Mouse (Mus musculus): Measurements from ENCODE around the gene Slc39a8. TPM values are rescaled to one million over a fixed set of nuclear protein-coding genes. Genes with fewer than 3 reads are reported as not detected.

The Slc39a8 gene
- polyA plus RNA-seq, 1 experiment from 2014 or later, result 17.8 TPM

DNA sequence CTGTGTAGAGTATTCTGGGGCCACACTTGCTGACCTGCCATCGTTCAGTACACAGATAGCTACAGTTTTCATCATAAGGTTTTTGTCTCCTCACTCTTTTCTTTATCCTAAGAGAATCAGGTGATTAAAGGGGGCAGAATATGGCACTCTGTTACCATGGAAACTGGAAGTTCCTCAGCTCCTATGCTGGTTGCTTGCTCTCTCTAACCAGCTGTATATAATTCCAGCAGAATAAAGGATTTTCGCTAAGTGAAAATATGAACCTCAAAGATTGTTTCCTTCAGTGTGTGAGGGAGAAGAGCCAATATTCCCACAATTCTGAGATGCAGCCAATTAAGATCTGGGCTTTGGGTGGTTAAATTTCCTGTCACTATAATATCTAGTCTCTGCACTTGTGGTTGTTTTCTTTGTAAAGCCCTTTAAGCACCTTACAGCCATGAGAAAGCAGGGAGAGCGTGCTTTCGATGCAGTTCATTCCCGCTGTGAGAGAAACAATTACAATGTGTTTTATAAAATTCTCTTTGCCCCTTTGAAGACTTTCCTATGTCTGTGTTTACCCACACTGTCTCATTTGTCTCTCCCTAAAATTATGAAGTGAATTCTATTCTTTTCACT lies 93.6 kb downstream of the Slc39a8 start:
- Histone ChIP-seq H3K4me2 (ENCODE audit: low read length) (no peak overlapping the region), H3K4me3 (ENCODE audit: control insufficient read depth in 1 of 2, insufficient read depth in 1 of 2, low read depth in 1 of 2, low read length in 2 of 2) (no peak overlapping the region), H3K9ac (ENCODE audit: low read length) (no peak overlapping the region), H3K27ac (replicated peaks in 1 of 2; ENCODE audit: control insufficient read depth in 1 of 2, insufficient read depth in 1 of 2, low read depth in 2 of 2, low read length in 2 of 2) (no peak overlapping the region), H3K27me3 (ENCODE audit: control insufficient read depth, insufficient read depth, low read length) (no peaks in the 10 kb centered on the region), H3K9me3 (ENCODE audit: control insufficient read depth, low read length) (no peaks in the 10 kb centered on the region), H3K4me1 (ENCODE audit: control insufficient read depth in 2 of 2, insufficient read depth in 2 of 2, low read length in 2 of 2) (no peaks in the 10 kb centered on the region), H3K36me3 (ENCODE audit: control insufficient read depth, insufficient read depth, low read length) (no peaks in the 10 kb centered on the region)
- WGBS, result 82% methylated on average over 5 of the region's 5 CpGs
- ATAC-seq (ENCODE audit: insufficient number of reproducible peaks, insufficient read depth, low FRiP score, low read depth), result no peak

GRCm38 (mm10) chr3:135919305-135919704 lies 94.2 kb downstream of the Slc39a8 start:
- Histone ChIP-seq H3K4me1 (ENCODE audit: control insufficient read depth in 2 of 2, insufficient read depth in 2 of 2, low read length in 2 of 2) (no peaks in the 10 kb centered on the region), H3K36me3 (ENCODE audit: control insufficient read depth, insufficient read depth, low read length) (no peaks in the 10 kb centered on the region), H3K4me2 (ENCODE audit: low read length) (no peak overlapping the region), H3K9me3 (ENCODE audit: control insufficient read depth, low read length) (no peaks in the 10 kb centered on the region), H3K27ac (replicated peaks in 1 of 2; ENCODE audit: control insufficient read depth in 1 of 2, insufficient read depth in 1 of 2, low read depth in 2 of 2, low read length in 2 of 2) (no peak overlapping the region), H3K27me3 (ENCODE audit: control insufficient read depth, insufficient read depth, low read length) (no peaks in the 10 kb centered on the region), H3K9ac (ENCODE audit: low read length) (no peak overlapping the region), H3K4me3 (ENCODE audit: control insufficient read depth in 1 of 2, insufficient read depth in 1 of 2, low read depth in 1 of 2, low read length in 2 of 2) (no peak overlapping the region)
- WGBS, result 57% methylated on average over 4 of the region's 4 CpGs
- no peak for ATAC-seq (ENCODE audit: insufficient number of reproducible peaks, insufficient read depth, low FRiP score, low read depth)

- 31% methylated on average over 1 of the region's 1 CpGs for WGBS
- no peak for ATAC-seq (ENCODE audit: insufficient number of reproducible peaks, insufficient read depth, low FRiP score, low read depth)
- Histone ChIP-seq H3K27me3 (ENCODE audit: control insufficient read depth, insufficient read depth, low read length) (no peaks in the 10 kb centered on the region), H3K9me3 (ENCODE audit: control insufficient read depth, low read length) (no peaks in the 10 kb centered on the region), H3K9ac (ENCODE audit: low read length) (no peak overlapping the region), H3K4me1 (ENCODE audit: control insufficient read depth in 2 of 2, insufficient read depth in 2 of 2, low read length in 2 of 2) (no peaks in the 10 kb centered on the region), H3K27ac (replicated peaks in 1 of 2; ENCODE audit: control insufficient read depth in 1 of 2, insufficient read depth in 1 of 2, low read depth in 2 of 2, low read length in 2 of 2) (no peak overlapping the region), H3K36me3 (ENCODE audit: control insufficient read depth, insufficient read depth, low read length) (no peaks in the 10 kb centered on the region), H3K4me3 (ENCODE audit: control insufficient read depth in 1 of 2, insufficient read depth in 1 of 2, low read depth in 1 of 2, low read length in 2 of 2) (no peak overlapping the region), H3K4me2 (ENCODE audit: low read length) (no peak overlapping the region)
Observed at GRCm38 (mm10) chr3:135926729-135927128, 101.7 kb downstream of the Slc39a8 start.

GRCm38 (mm10) chr3:135928184-135928583 lies 103.1 kb downstream of the Slc39a8 start:
- no peak for ATAC-seq (ENCODE audit: insufficient number of reproducible peaks, insufficient read depth, low FRiP score, low read depth)
- Histone ChIP-seq H3K4me2 (ENCODE audit: low read length) (no peak overlapping the region), H3K36me3 (ENCODE audit: control insufficient read depth, insufficient read depth, low read length) (no peaks in the 10 kb centered on the region), H3K4me1 (ENCODE audit: control insufficient read depth in 2 of 2, insufficient read depth in 2 of 2, low read length in 2 of 2) (no peaks in the 10 kb centered on the region), H3K9me3 (ENCODE audit: control insufficient read depth, low read length) (no peaks in the 10 kb centered on the region), H3K27me3 (ENCODE audit: control insufficient read depth, insufficient read depth, low read length) (no peaks in the 10 kb centered on the region), H3K27ac (replicated peaks in 1 of 2; ENCODE audit: control insufficient read depth in 1 of 2, insufficient read depth in 1 of 2, low read depth in 2 of 2, low read length in 2 of 2) (no peak overlapping the region), H3K9ac (ENCODE audit: low read length) (no peak overlapping the region), H3K4me3 (ENCODE audit: control insufficient read depth in 1 of 2, insufficient read depth in 1 of 2, low read depth in 1 of 2, low read length in 2 of 2) (no peak overlapping the region)
- WGBS, result 80% methylated on average over 4 of the region's 4 CpGs

GRCm38 (mm10) chr3:135937455-135937854 lies 112.4 kb downstream of the Slc39a8 start:
- ATAC-seq (ENCODE audit: insufficient number of reproducible peaks, insufficient read depth, low FRiP score, low read depth), result no peak

More at GRCm38 (mm10) chr3:135937455-135937854, 112.4 kb downstream of the Slc39a8 start:
- Histone ChIP-seq H3K9ac (ENCODE audit: low read length) (no peak overlapping the region), H3K4me3 (ENCODE audit: control insufficient read depth in 1 of 2, insufficient read depth in 1 of 2, low read depth in 1 of 2, low read length in 2 of 2) (no peak overlapping the region), H3K4me1 (ENCODE audit: control insufficient read depth in 2 of 2, insufficient read depth in 2 of 2, low read length in 2 of 2) (no peaks in the 10 kb centered on the region), H3K27me3 (ENCODE audit: control insufficient read depth, insufficient read depth, low read length) (no peaks in the 10 kb centered on the region), H3K9me3 (ENCODE audit: control insufficient read depth, low read length) (no peaks in the 10 kb centered on the region), H3K36me3 (ENCODE audit: control insufficient read depth, insufficient read depth, low read length) (no peaks in the 10 kb centered on the region), H3K4me2 (ENCODE audit: low read length) (no peak overlapping the region), H3K27ac (replicated peaks in 1 of 2; ENCODE audit: control insufficient read depth in 1 of 2, insufficient read depth in 1 of 2, low read depth in 2 of 2, low read length in 2 of 2) (no peak overlapping the region)
- WGBS, result 66% methylated on average over 2 of the region's 2 CpGs

Other genes starting within 250 kb of the Slc39a8 start
- 23.5 and 25.2 TPM in 2 replicates for gene Nfkb1, start 133.7 kb upstream of the Slc39a8 start, polyA plus RNA-seq (2014; fragmentation: Nextera tagmentation; extraction: Ambion mirVana)